Mouse (Mus musculus) neural tube, embryonic 14.5 days (tissue): ENCODE results near the gene Faxc. TPM values are rescaled to one million over a fixed set of nuclear protein-coding genes. Genes with fewer than 3 reads are reported as not detected.
A peak's percentile ranks its signal among the peaks of the same experiment; 100 is the strongest.

Experiments
- ATAC-seq: fragments of 200-750 bp; cut with Nextera tagmentation; 2 replicates; pipeline ENCODE4 v1.8.0; 2017; ENCODE audit warnings: low read depth, mild to moderate bottlenecking, moderate TSS enrichment, moderate library complexity
- H3K27ac ChIP-seq: fragments of 300-500 bp; sonication (generic); 2 replicates; pipeline ENCODE4 v1.5.1; 2014; ENCODE audit warnings: low read depth, mild to moderate bottlenecking, control low read depth, low read length, moderate library complexity, mixed read lengths
- H3K27me3 ChIP-seq: fragments of 300-500 bp; sonication (generic); 2 replicates; pipeline ENCODE4 v1.6.1; 2014; ENCODE audit warnings: low read length; ENCODE audit not compliant: control insufficient read depth, insufficient read depth
- H3K36me3 ChIP-seq: fragments of 300-500 bp; sonication (generic); 2 replicates; pipeline ENCODE4 v1.6.1; 2014; ENCODE audit warnings: low read length, mixed read lengths; ENCODE audit not compliant: control insufficient read depth, insufficient read depth
- H3K4me1 ChIP-seq: fragments of 300-500 bp; sonication (generic); 2 replicates; pipeline ENCODE4 v1.6.1; 2014; ENCODE audit warnings: low read length; ENCODE audit not compliant: control insufficient read depth, insufficient read depth
- H3K4me2 ChIP-seq: fragments of 300-500 bp; sonication (generic); 2 replicates; pipeline ENCODE4 v1.6.1; 2014; ENCODE audit warnings: mild to moderate bottlenecking, low read depth, low read length, control low read depth
- H3K4me3 ChIP-seq: fragments of 300-500 bp; sonication (generic); 2 replicates; pipeline ENCODE4 v1.5.1; 2014; ENCODE audit warnings: low read depth, low read length, control low read depth, mixed read lengths
- H3K9ac ChIP-seq: fragments of 300-500 bp; sonication (generic); replicated peaks from 2 replicates; pipeline ENCODE4 v1.6.1; 2014; ENCODE audit warnings: low read depth, mild to moderate bottlenecking, control low read depth, low read length, mixed read lengths
- H3K9me3 ChIP-seq: fragments of 300-500 bp; sonication (generic); 2 replicates; pipeline ENCODE4 v1.6.1; 2016; ENCODE audit warnings: low read length; ENCODE audit not compliant: control insufficient read depth
- WGBS: fragments of 180-500 bp; shearing (Covaris S2); extraction: QIAGEN DNeasy Blood & Tissue Kit; methylation state at CpG from one replicate; pipeline ENCODE4 v1.1.7; 2014; 5-methylcytosine and 5-hydroxymethylcytosine counted together
- polyA plus RNA-seq: library from polyadenylated mRNA; unstranded; fragments of >200 nt; fragmentation: Nextera tagmentation; extraction: Ambion mirVana; gene quantifications from 2 replicates; pipeline ENCODE4 v1.2.1, GENCODE M21; 2014

Gene Faxc
- polyA plus RNA-seq, 1 experiment from 2014 or later: 23.8 TPM

DNA sequence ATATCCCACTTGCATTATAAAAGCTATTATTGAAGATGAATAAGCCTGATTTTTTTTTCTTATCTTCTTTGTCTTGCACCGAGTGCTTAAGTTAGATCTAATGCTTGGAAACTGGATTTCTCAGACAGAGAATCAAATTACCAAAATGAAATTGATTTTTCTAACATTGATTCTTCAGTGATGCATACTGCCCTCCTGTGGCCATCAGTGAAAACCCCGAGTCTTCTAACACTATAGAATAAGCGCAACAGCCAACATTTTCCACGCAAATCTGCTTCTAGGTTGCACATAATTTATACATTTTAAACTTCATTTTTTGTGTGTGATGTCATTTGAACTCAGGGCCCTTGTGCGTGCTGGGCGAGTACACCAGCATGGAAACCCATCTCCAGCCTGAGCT, 20.3 kb downstream of the Faxc start:
- peak; percentile 16; the same call in 1 of the 2 replicates for ATAC-seq

DNA sequence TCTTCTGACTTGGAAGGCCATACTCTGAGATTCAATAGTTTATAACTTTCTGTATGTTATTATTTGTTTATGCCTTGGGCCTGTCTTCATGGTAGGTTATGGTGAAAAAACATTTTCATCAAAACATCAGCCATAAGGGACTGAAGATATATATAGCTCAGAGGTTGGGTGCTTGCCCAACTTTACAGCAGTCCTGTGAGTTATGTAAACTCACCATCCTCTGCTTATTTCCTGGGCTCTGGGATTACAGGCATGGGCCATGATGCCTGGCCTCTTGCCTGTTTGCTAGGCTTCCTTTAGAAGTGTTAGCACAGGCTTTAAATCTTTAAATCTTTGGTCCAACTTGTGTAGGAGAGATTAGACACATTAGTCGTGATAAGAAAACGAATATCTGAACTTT, 21.1 kb downstream of the Faxc start:
- Histone ChIP-seq H3K27me3 (no peaks in the 10 kb centered on the region), H3K4me1 (no peaks in the 10 kb centered on the region), H3K36me3 (peaks cover 6% of the 10 kb centered on the region; the same call in 1 of the 2 replicates), H3K4me3 (no peak overlapping the region), H3K9ac (no peak overlapping the region), H3K27ac (no peak overlapping the region), H3K4me2 (no peak overlapping the region), H3K9me3 (no peaks in the 10 kb centered on the region)
- ATAC-seq: no peak
- WGBS: 79% methylated on average over 2 of the region's 2 CpGs

More for the DNA sequence above, 20.3 kb downstream of the Faxc start:
- H3K9ac ChIP-seq: no peak overlapping the region
- WGBS: 48% methylated on average over 6 of the region's 6 CpGs
- H3K9me3 ChIP-seq: no peaks in the 10 kb centered on the region
- H3K27ac ChIP-seq: no peak overlapping the region
- peaks cover 6% of the 10 kb centered on the region; the same call in 1 of the 2 replicates for H3K36me3 ChIP-seq
- no peak overlapping the region for H3K4me2 ChIP-seq
- H3K27me3 ChIP-seq: no peaks in the 10 kb centered on the region
- H3K4me3 ChIP-seq: no peak overlapping the region
- no peaks in the 10 kb centered on the region for H3K4me1 ChIP-seq

DNA sequence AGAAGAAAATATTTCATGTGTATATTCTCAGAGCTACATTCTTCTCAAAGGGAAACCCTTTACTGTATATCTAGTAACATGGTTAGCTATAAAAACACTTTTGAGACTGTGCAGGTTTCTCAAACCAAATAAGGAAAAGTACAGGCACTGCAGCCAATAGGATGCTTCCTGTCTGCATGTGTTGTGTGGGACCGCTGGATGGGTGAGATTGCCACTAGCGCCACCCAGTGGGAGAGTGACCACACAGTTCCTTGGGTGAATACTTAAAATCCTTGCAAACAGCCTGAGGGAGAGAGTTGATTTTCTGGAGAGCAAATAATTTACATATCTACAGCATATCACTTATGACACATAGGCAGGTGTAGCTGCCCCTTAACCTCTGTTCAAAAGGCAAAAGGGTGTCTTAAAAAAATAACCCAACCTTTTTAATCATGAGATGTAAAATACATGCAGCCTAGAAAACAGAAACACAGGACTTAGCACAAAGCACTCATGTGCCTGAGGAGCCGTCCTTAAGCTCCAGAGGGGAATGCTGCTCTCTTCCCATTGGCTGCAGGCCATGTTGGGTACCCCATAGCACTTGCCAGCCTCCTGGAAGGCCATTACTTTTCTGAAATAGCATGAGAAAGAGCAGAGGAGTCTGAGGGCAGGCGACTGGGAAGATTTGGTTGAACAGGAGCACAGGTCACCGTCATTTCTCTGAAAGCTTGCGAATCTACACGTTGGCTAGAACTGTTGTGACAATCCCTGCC, 26.6 kb downstream of the Faxc start:
- Histone ChIP-seq H3K4me1 (no peaks in the 10 kb centered on the region), H3K36me3 (peaks cover 6% of the 10 kb centered on the region; the same call in 1 of the 2 replicates), H3K27ac (no peak overlapping the region)

DNA sequence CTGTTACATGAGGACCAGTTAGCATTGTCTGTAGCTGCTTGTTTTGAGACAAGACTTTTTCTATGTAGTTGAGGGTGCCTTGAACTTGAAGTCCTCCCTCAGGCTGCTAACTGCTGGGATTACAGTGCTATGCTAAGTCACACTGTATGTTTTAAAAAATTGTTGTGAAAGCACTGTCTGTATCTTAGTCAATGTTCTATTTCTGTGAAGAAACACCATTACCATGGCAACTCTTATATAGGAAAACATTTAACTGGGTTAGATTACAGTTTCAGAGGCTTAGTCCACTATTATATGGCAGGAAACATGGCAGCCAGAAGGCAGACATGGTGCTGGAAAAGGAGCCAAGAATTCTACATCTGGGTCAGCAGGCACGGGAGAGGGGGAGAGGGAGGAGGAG, 40.8 kb downstream of the Faxc start:
- H3K4me3 ChIP-seq: no peak overlapping the region
- no peaks in the 10 kb centered on the region for H3K9me3 ChIP-seq
- WGBS: 36% methylated on average over 1 of the region's 1 CpGs
- no peak overlapping the region for H3K9ac ChIP-seq
- ATAC-seq: no peak
- H3K4me2 ChIP-seq: no peak overlapping the region
- no peaks in the 10 kb centered on the region for H3K4me1 ChIP-seq
- H3K27me3 ChIP-seq: no peaks in the 10 kb centered on the region
- H3K27ac ChIP-seq: no peak overlapping the region
- no peaks in the 10 kb centered on the region for H3K36me3 ChIP-seq

More for the DNA sequence above, 26.6 kb downstream of the Faxc start:
- Histone ChIP-seq H3K9me3 (no peaks in the 10 kb centered on the region), H3K27me3 (no peaks in the 10 kb centered on the region), H3K4me3 (no peak overlapping the region), H3K9ac (no peak overlapping the region), H3K4me2 (no peak overlapping the region)
- 58% methylated on average over 7 of the region's 7 CpGs for WGBS
- peak; percentile 60 for ATAC-seq

DNA sequence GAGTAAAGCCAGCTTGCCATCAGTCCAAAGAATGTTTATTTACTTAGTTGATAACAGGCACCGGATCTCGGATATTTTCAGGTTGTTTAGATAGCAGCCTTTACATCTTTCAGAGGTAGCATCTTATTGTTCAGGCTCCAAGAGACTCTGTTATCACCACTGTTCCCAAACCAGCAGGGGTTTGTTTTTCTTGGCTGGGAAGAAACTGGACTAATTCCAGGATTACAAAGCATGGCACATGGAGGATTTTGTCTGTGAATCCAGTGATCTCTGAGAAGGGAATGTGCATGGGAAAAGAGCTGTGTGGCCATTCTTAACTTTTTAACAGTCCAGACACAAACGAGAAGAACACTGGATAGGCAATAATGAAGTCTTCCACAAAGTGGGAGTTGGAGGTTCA, 43.0 kb downstream of the Faxc start:
- Histone ChIP-seq H3K9me3 (no peaks in the 10 kb centered on the region), H3K9ac (no peak overlapping the region), H3K27me3 (no peaks in the 10 kb centered on the region), H3K27ac (no peak overlapping the region), H3K4me1 (no peaks in the 10 kb centered on the region), H3K4me3 (no peak overlapping the region), H3K36me3 (no peaks in the 10 kb centered on the region), H3K4me2 (no peak overlapping the region)
- 64% methylated on average over 3 of the region's 3 CpGs for WGBS
- no peak for ATAC-seq

DNA sequence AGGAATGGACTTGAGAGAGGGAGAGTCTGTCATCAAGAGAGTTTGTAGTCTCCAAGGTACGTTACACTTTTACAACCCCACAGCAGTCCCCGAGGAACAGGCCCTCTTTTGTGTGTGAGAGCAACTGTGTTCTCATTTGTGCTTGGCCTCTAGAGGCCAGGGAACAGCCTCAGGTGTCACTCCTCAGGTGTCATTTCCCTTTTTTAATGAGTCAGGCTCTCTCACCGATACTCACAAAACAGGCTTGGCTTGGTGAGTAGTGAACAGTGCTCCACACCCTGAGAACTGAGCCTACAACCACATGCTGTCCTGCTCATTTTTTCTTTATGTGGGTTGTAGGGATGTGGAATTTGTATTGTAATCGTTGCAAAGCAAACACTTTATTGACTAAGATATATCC, 49.3 kb downstream of the Faxc start:
- WGBS: 80% methylated on average over 4 of the region's 4 CpGs
- H3K4me1 ChIP-seq: no peaks in the 10 kb centered on the region

DNA sequence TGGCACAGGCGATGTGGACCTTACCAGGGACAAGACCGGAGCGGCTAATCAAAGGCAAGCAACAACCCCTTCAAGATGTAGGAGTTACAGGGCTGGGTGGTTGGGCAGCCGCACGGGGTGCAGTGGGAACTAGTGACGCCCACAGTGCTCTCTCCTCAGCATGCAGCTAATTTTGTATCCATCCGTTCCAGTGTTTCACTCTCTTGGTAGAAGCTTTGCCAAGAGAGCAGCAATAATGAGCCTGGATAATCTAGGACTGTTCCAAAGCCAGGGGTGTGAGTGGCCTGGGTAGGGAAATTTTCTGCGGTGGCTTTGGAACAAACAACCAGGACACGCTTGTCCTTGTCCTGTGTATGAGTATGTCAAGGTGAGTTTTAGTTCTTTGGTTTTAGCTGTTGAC, 51.3 kb downstream of the Faxc start:
- Histone ChIP-seq H3K4me1 (no peaks in the 10 kb centered on the region), H3K4me3 (no peak overlapping the region), H3K36me3 (peaks cover 7% of the 10 kb centered on the region), H3K4me2 (no peak overlapping the region), H3K9me3 (no peaks in the 10 kb centered on the region), H3K27ac (no peak overlapping the region), H3K9ac (no peak overlapping the region), H3K27me3 (no peaks in the 10 kb centered on the region)
- WGBS: 96% methylated on average over 9 of the region's 9 CpGs
- no peak for ATAC-seq

More for the DNA sequence above, 49.3 kb downstream of the Faxc start:
- no peak for ATAC-seq
- Histone ChIP-seq H3K9ac (no peak overlapping the region), H3K27me3 (no peaks in the 10 kb centered on the region), H3K27ac (no peak overlapping the region), H3K4me2 (no peak overlapping the region), H3K4me3 (no peak overlapping the region), H3K36me3 (peaks cover 7% of the 10 kb centered on the region), H3K9me3 (no peaks in the 10 kb centered on the region)

DNA sequence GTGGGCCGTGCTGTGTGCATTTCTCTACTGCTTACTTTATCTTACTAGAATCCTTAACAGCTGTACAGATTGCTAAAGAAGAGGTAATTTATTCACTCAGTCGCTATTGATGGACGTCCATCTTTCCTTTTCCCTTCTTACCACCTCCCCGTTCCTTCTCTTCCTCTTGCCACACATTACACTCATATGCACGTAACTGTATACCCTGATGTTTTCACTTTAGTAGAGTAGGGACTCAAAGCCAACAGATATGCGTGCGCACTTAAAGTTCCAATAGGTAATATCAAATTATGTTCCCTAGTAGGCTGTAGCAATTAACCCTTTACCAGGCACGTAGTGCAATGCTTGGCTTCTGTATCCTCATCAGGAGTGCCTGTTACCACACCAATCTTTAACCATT, 55.7 kb downstream of the Faxc start:
- no peak overlapping the region for H3K9ac ChIP-seq
- H3K4me1 ChIP-seq: no peaks in the 10 kb centered on the region
- H3K4me2 ChIP-seq: no peak overlapping the region
- H3K4me3 ChIP-seq: no peak overlapping the region
- no peaks in the 10 kb centered on the region for H3K9me3 ChIP-seq
- 90% methylated on average over 8 of the region's 8 CpGs for WGBS
- no peaks in the 10 kb centered on the region for H3K27me3 ChIP-seq
- peaks cover 7% of the 10 kb centered on the region for H3K36me3 ChIP-seq
- H3K27ac ChIP-seq: no peak overlapping the region
- no peak for ATAC-seq

DNA sequence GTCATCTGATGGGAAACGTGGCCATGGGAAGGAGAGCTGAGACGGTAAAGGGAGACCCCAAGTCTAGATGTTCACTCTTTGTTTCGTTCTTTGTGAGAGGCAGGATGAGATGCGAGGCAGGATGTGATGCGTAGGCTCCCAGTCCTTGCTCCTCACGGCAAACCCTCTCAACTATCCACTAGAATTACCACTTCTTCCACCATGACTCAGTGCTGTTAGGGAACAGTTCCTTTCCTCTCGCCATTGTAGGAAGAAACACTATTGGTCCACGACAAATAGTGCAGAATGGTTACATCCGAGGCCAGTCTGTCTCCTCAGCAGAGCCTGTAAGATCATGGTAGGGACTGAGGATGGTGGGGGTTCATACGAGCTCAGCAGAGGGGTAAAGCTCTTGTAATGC, 56.3 kb downstream of the Faxc start:
- no peaks in the 10 kb centered on the region for H3K9me3 ChIP-seq
- H3K9ac ChIP-seq: no peak overlapping the region
- H3K27me3 ChIP-seq: no peaks in the 10 kb centered on the region
- H3K4me3 ChIP-seq: no peak overlapping the region
- no peaks in the 10 kb centered on the region for H3K4me1 ChIP-seq
- no peak for ATAC-seq
- H3K4me2 ChIP-seq: no peak overlapping the region
- WGBS: 90% methylated on average over 10 of the region's 10 CpGs
- H3K36me3 ChIP-seq: peaks cover 4% of the 10 kb centered on the region
- H3K27ac ChIP-seq: no peak overlapping the region
